Mouse (Mus musculus): ENCODE measurements around the gene Tulp4.
"Not testable (repeated sequence)": the region's sequence is repeated elsewhere in the genome, so short reads cannot be mapped to it uniquely, and the experiment has no call there.

DNA sequence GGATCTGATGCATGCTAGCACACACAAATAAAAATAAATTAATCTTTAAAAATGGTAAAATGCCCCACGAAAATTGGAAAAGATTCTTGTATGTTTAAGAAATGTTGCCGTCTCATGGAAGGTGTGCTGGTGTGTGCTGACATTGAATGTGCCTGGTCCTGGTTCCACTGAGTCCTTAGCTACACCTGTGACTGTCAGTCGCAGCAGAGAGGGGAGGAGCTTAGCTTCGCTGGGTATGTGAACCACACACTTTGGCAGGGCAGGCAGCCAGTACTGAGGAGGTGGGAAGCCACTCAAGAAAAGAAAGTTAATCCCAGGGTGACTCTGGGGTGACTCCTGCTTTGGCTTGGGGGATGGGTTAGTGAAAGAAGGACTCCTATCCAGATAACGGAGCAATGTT lies 187.6 kb downstream of the Tulp4 start:
- not testable (repeated sequence) for TF ChIP-seq POLR2A (IDR thresholded peaks at IDR 0.05; ENCODE audit: borderline replicate concordance, extremely low read depth, low read depth, low read length); CTCF (IDR thresholded peaks at IDR 0.05; ENCODE audit: insufficient read depth, low read length)

Data from lung, adult 2 months (tissue).